Comparison of ENCODE assay signal across 18 mouse cellular contexts in the genomic region with DNA sequence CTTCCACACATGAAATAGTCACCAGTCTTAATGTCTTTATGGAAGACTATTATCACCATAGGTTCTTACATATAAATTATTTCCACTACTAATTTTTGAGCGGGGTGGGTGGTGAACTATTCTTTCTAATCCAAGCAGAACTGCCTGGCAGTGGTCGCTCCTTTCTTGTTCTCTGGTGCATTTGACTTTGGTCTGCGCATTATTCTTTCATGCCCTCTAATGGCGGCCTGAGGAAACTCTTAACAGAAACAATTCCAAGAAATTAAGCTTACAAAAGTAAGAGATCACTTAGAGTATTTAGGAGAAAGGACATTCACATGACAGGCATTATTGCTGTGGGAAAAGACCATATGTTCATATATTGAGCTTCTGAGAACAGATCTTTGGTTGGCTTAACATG.
DNase-seq lines count a peak whose midpoint lies in the region; ATAC-seq and TF ChIP-seq lines count a peak whose summit lies in the region.
"Had no signal": no experiment of that assay in that cellular context is flagged by ENCODE, and none has a peak within 500 bp of the region (broad histone marks: within the 10 kb centered on the region; RNA-seq: fewer than 3 reads in every experiment).

No protein-coding gene starts in this region.

- H3K4me3 ChIP-seq in heart, postnatal 0 days (ENCODE audit: low read depth, low read length) = no peak overlapping the region
- no peak overlapping the region for H3K4me3 ChIP-seq in lung, embryonic 14.5 days (ENCODE audit: low read depth, low read length)
- H3K4me3 ChIP-seq: gastrocnemius, adult 2 months; intestine, embryonic 15.5 days; lung, embryonic 15.5 days; megakaryocyte, embryonic 14.5 days; stomach, embryonic 15.5 days had no signal

- peak; percentile 15; the same call in 1 of the 2 replicates for TF ChIP-seq CTCF in heart, postnatal 0 days (IDR thresholded peaks at IDR 0.05; ENCODE audit: low read depth)
- TF ChIP-seq CTCF in lung, embryonic 14.5 days (IDR thresholded peaks at IDR 0.05; ENCODE audit: low read depth) = peak; percentile 31; the same call in 1 of the 2 replicates

- H3K4me1 ChIP-seq in heart, postnatal 0 days (ENCODE audit: control insufficient read depth, insufficient read depth) = no peaks in the 10 kb centered on the region
- H3K4me1 ChIP-seq in lung, embryonic 14.5 days (ENCODE audit: insufficient read depth) = no peaks in the 10 kb centered on the region
- H3K4me1 ChIP-seq: intestine, embryonic 15.5 days; lung, embryonic 15.5 days; megakaryocyte, embryonic 14.5 days; stomach, embryonic 15.5 days had no signal

- no peak for TF ChIP-seq EP300 in heart, postnatal 0 days (IDR thresholded peaks at IDR 0.05; ENCODE audit: low read depth)

- H3K27ac ChIP-seq in heart, postnatal 0 days (ENCODE audit: low read depth) = no peak overlapping the region
- no peak overlapping the region for H3K27ac ChIP-seq in lung, embryonic 14.5 days (ENCODE audit: low read depth)
- H3K27ac ChIP-seq: gastrocnemius, adult 2 months; intestine, embryonic 15.5 days; lung, embryonic 15.5 days; stomach, embryonic 15.5 days had no signal

- no peak overlapping the region for H3K4me2 ChIP-seq in heart, postnatal 0 days (ENCODE audit: low read depth, low read length)
- no peak overlapping the region for H3K4me2 ChIP-seq in lung, embryonic 14.5 days
- H3K4me2 ChIP-seq: intestine, embryonic 15.5 days; lung, embryonic 15.5 days; stomach, embryonic 15.5 days had no signal

- no peaks in the 10 kb centered on the region for H3K9me3 ChIP-seq in heart, postnatal 0 days (replicated peaks; ENCODE audit: control insufficient read depth, low read length)
- H3K9me3 ChIP-seq in lung, embryonic 14.5 days (ENCODE audit: low read depth, low read length) = no peaks in the 10 kb centered on the region
- H3K9me3 ChIP-seq: intestine, embryonic 15.5 days; lung, embryonic 15.5 days; stomach, embryonic 15.5 days had no signal

- H3K36me3 ChIP-seq in heart, postnatal 0 days (replicated peaks; ENCODE audit: control insufficient read depth, insufficient read depth, low read length) = no peaks in the 10 kb centered on the region
- H3K36me3 ChIP-seq in lung, embryonic 14.5 days (ENCODE audit: insufficient read depth) = no peaks in the 10 kb centered on the region
- H3K36me3 ChIP-seq: intestine, embryonic 15.5 days; lung, embryonic 15.5 days; stomach, embryonic 15.5 days had no signal

- H3K27me3 ChIP-seq in heart, postnatal 0 days (ENCODE audit: control insufficient read depth, insufficient read depth, low read length) = no peaks in the 10 kb centered on the region
- no peaks in the 10 kb centered on the region for H3K27me3 ChIP-seq in lung, embryonic 14.5 days (ENCODE audit: insufficient read depth, low read length)
- H3K27me3 ChIP-seq: intestine, embryonic 15.5 days; lung, embryonic 15.5 days; megakaryocyte, embryonic 14.5 days; stomach, embryonic 15.5 days had no signal

- no peak overlapping the region for H3K9ac ChIP-seq in heart, postnatal 0 days (replicated peaks; ENCODE audit: low read depth, low read length)
- no peak overlapping the region for H3K9ac ChIP-seq in lung, embryonic 14.5 days
- H3K9ac ChIP-seq: intestine, embryonic 15.5 days; lung, embryonic 15.5 days; stomach, embryonic 15.5 days had no signal

- ATAC-seq in heart, postnatal 0 days (ENCODE audit: insufficient read depth, low read depth) = no peak
- no peak for ATAC-seq in lung, embryonic 14.5 days (ENCODE audit: insufficient read depth)
- ATAC-seq: CD4-positive, CD25-positive, alpha-beta regulatory T cell, adult 4 months; intestine, embryonic 15.5 days had no signal

- 43% methylated on average over 4 of the region's 4 CpGs for WGBS in heart, postnatal 0 days
- 37% methylated on average over 4 of the region's 4 CpGs for WGBS in lung, embryonic 14.5 days

- no peak for DNase-seq in heart, postnatal 0 days (ENCODE audit: low spot score)
- DNase-seq in heart, adult 9 months (ENCODE audit: low spot score in 2 of 2) = no peak
- peak; percentile 60 for DNase-seq in lung, embryonic 14.5 days
- no peak for DNase-seq in lung, postnatal 14 days
- peak; percentile 68 to 69 for DNase-seq in cerebellum, postnatal 10 days
- peak; percentile 42 for DNase-seq in embryo, embryonic 11 days
- DNase-seq in thymus, postnatal 0 days (ENCODE audit: low spot score) = no peak
- no peak for DNase-seq in spleen, postnatal 10 days (ENCODE audit: low spot score in 2 of 2)
- DNase-seq: gastrocnemius, adult 2 months; heart, adult 18-20 months; kidney, postnatal 25 days; liver; thymus, postnatal 36 days had no signal

Comparison
In these comparisons a context has a peak if more than half of its experiments do, and no peak if none do; other contexts are left out.
1. DNase-seq: peak in lung, embryonic 14.5 days (single experiment), cerebellum, postnatal 10 days (2 of 2) and embryo, embryonic 11 days (single experiment); none in heart, postnatal 0 days (single experiment), heart, adult 9 months (0 of 2), lung, postnatal 14 days (single experiment), thymus, postnatal 0 days (single experiment) and spleen, postnatal 10 days (0 of 2).